Mouse (Mus musculus) lung, embryonic 16.5 days (tissue): ENCODE data around the gene Olfr332. TPM values are rescaled to one million over a fixed set of nuclear protein-coding genes. Genes with fewer than 3 reads are reported as not detected.
"Not testable (repeated sequence)": the region's sequence is repeated elsewhere in the genome, so short reads cannot be mapped to it uniquely, and the experiment has no call there.

Experiments
- ATAC-seq: fragments of 200-750 bp; cut with Nextera tagmentation; 2 replicates; pipeline ENCODE4 v1.8.0; 2017; ENCODE audit warnings: low read depth, mild to moderate bottlenecking, moderate library complexity
- H3K27ac ChIP-seq: fragments of 300-500 bp; sonication (generic); 2 replicates; pipeline ENCODE4 v1.5.1; 2014; ENCODE audit warnings: mild to moderate bottlenecking, control low read depth, low read length
- H3K27me3 ChIP-seq: fragments of 300-500 bp; sonication (generic); 2 replicates; pipeline ENCODE4 v1.6.1; 2014; ENCODE audit warnings: low read depth, low read length, mixed read lengths; ENCODE audit not compliant: control insufficient read depth, insufficient read depth
- H3K36me3 ChIP-seq: fragments of 300-500 bp; sonication (generic); 2 replicates; pipeline ENCODE4 v1.6.1; 2014; ENCODE audit warnings: low read length; ENCODE audit not compliant: control insufficient read depth, insufficient read depth
- H3K4me1 ChIP-seq: fragments of 300-500 bp; sonication (generic); replicated peaks from 2 replicates; pipeline ENCODE4 v1.6.1; 2014; ENCODE audit warnings: low read length, mixed read lengths; ENCODE audit not compliant: control insufficient read depth, insufficient read depth
- H3K4me2 ChIP-seq: fragments of 300-500 bp; sonication (generic); 2 replicates; pipeline ENCODE4 v1.6.1; 2014; ENCODE audit warnings: low read depth, low read length, control low read depth
- H3K4me3 ChIP-seq: fragments of 300-500 bp; sonication (generic); 2 replicates; pipeline ENCODE4 v1.5.1; 2014; ENCODE audit warnings: mild to moderate bottlenecking, low read length, control low read depth
- H3K9ac ChIP-seq: fragments of 300-500 bp; sonication (generic); 2 replicates; pipeline ENCODE4 v1.6.1; 2014; ENCODE audit warnings: low read length, control low read depth
- H3K9me3 ChIP-seq: fragments of 300-500 bp; sonication (generic); 2 replicates; pipeline ENCODE4 v1.6.1; 2016; ENCODE audit warnings: low read length; ENCODE audit not compliant: control insufficient read depth
- WGBS: fragments of 180-500 bp; shearing (Covaris S2); extraction: QIAGEN DNeasy Blood & Tissue Kit; methylation state at CpG from one replicate; pipeline ENCODE4 v1.1.7; 2014; 5-methylcytosine and 5-hydroxymethylcytosine counted together
- polyA plus RNA-seq: library from polyadenylated mRNA; unstranded; fragments of >200 nt; fragmentation: Nextera tagmentation; extraction: Ambion mirVana; gene quantifications from 2 replicates; pipeline ENCODE4 v1.2.1, GENCODE M21; 2015

Gene Olfr332
- polyA plus RNA-seq: 0.14 and 0.19 TPM in 2 replicates

- no peaks in the 10 kb centered on the region for H3K27me3 ChIP-seq
- 66% methylated on average over 2 of the region's 2 CpGs for WGBS
- no peak within 1 kb of the TSS for H3K27ac ChIP-seq
- no peak within 1 kb of the TSS for H3K4me3 ChIP-seq
- H3K4me2 ChIP-seq: no peak within 1 kb of the TSS
- H3K9ac ChIP-seq: no peak within 1 kb of the TSS
- no peaks in the 10 kb centered on the region for H3K4me1 ChIP-seq
- H3K9me3 ChIP-seq: no peaks in the 10 kb centered on the region
- no peak for ATAC-seq
- H3K36me3 ChIP-seq: no peaks in the 10 kb centered on the region
Observed at GRCm38 (mm10) chr11:58492455-58492854, at the start of gene Olfr332. Gene Olfr332 (minus strand): TSS chr11:58492555.

- H3K27ac ChIP-seq, H3K9me3 ChIP-seq, H3K9ac ChIP-seq, ATAC-seq, H3K36me3 ChIP-seq, H3K27me3 ChIP-seq, H3K4me3 ChIP-seq, H3K4me2 ChIP-seq, H3K4me1 ChIP-seq: not testable (repeated sequence)
Observed at GRCm38 (mm10) chr11:58534736-58535135, 42.4 kb upstream of the Olfr332 start, which contains the start of gene Olfr330. Gene Olfr330 (minus strand): TSS chr11:58534836.

- H3K4me2 ChIP-seq, H3K9ac ChIP-seq, H3K4me3 ChIP-seq, H3K36me3 ChIP-seq, H3K27me3 ChIP-seq, H3K27ac ChIP-seq, H3K9me3 ChIP-seq, ATAC-seq, H3K4me1 ChIP-seq: not testable (repeated sequence)
- 87% methylated on average over 7 of the region's 9 CpGs for WGBS
Observed at GRCm38 (mm10) chr11:58519756-58520155, 27.4 kb upstream of the Olfr332 start.

GRCm38 (mm10) chr11:58518916-58519315 lies 26.6 kb upstream of the Olfr332 start:
- H3K36me3 ChIP-seq, H3K27ac ChIP-seq, H3K9ac ChIP-seq, ATAC-seq, H3K4me1 ChIP-seq, H3K9me3 ChIP-seq, H3K4me2 ChIP-seq, H3K27me3 ChIP-seq, H3K4me3 ChIP-seq: not testable (repeated sequence)
- 93% methylated on average over 17 of the region's 18 CpGs for WGBS

GRCm38 (mm10) chr11:58509058-58509457 lies 16.7 kb upstream of the Olfr332 start:
- not testable (repeated sequence) for H3K9me3 ChIP-seq, H3K9ac ChIP-seq, H3K4me2 ChIP-seq, H3K27me3 ChIP-seq, H3K27ac ChIP-seq, H3K36me3 ChIP-seq, H3K4me3 ChIP-seq, H3K4me1 ChIP-seq, ATAC-seq
- WGBS: 79% methylated on average over 19 of the region's 19 CpGs

- not testable (repeated sequence) for H3K36me3 ChIP-seq, H3K27me3 ChIP-seq, H3K4me2 ChIP-seq, H3K4me3 ChIP-seq, ATAC-seq, H3K4me1 ChIP-seq, H3K9me3 ChIP-seq, H3K9ac ChIP-seq, H3K27ac ChIP-seq
Observed at GRCm38 (mm10) chr11:58502472-58502871, 10.1 kb upstream of the Olfr332 start, which contains the start of gene Olfr331. Gene Olfr331 (minus strand): TSS chr11:58502572.

GRCm38 (mm10) chr11:58499290-58499689 lies 6.9 kb upstream of the Olfr332 start:
- H3K4me1 ChIP-seq: no peaks in the 10 kb centered on the region
- H3K4me2 ChIP-seq: no peak overlapping the region
- no peaks in the 10 kb centered on the region for H3K27me3 ChIP-seq
- H3K27ac ChIP-seq: no peak overlapping the region
- H3K36me3 ChIP-seq: no peaks in the 10 kb centered on the region
- 33% methylated on average over 3 of the region's 3 CpGs for WGBS
- H3K9me3 ChIP-seq: no peaks in the 10 kb centered on the region
- no peak for ATAC-seq
- no peak overlapping the region for H3K9ac ChIP-seq
- no peak overlapping the region for H3K4me3 ChIP-seq

- no peak for ATAC-seq
- Histone ChIP-seq H3K27ac (no peak overlapping the region), H3K36me3 (no peaks in the 10 kb centered on the region), H3K4me2 (no peak overlapping the region), H3K4me1 (no peaks in the 10 kb centered on the region), H3K9ac (no peak overlapping the region), H3K27me3 (no peaks in the 10 kb centered on the region), H3K9me3 (no peaks in the 10 kb centered on the region), H3K4me3 (no peak overlapping the region)
- WGBS: 81% methylated on average over 9 of the region's 9 CpGs
Observed at GRCm38 (mm10) chr11:58498761-58499160, 6.4 kb upstream of the Olfr332 start.

- no peaks in the 10 kb centered on the region for H3K9me3 ChIP-seq
- no peak within 1 kb of the TSS for H3K9ac ChIP-seq
- no peaks in the 10 kb centered on the region for H3K36me3 ChIP-seq
- H3K27me3 ChIP-seq: no peaks in the 10 kb centered on the region
- H3K4me1 ChIP-seq: no peaks in the 10 kb centered on the region
- no peak for ATAC-seq
- H3K4me3 ChIP-seq: no peak within 1 kb of the TSS
- no peak within 1 kb of the TSS for H3K27ac ChIP-seq
- H3K4me2 ChIP-seq: no peak within 1 kb of the TSS
Observed at GRCm38 (mm10) chr11:58462170-58462569, 30.2 kb downstream of the Olfr332 start, which contains the start of gene Olfr30. Gene Olfr30 (minus strand): TSS chr11:58462270.

GRCm38 (mm10) chr11:58453592-58453991 lies 38.8 kb downstream of the Olfr332 start:
- Histone ChIP-seq H3K4me2 (no peak overlapping the region), H3K36me3 (no peaks in the 10 kb centered on the region), H3K4me3 (no peak overlapping the region), H3K4me1 (no peaks in the 10 kb centered on the region), H3K27me3 (no peaks in the 10 kb centered on the region), H3K27ac (no peak overlapping the region), H3K9ac (no peak overlapping the region), H3K9me3 (no peaks in the 10 kb centered on the region)
- 35% methylated on average over 4 of the region's 4 CpGs for WGBS
- ATAC-seq: no peak
